In the genomic region with DNA sequence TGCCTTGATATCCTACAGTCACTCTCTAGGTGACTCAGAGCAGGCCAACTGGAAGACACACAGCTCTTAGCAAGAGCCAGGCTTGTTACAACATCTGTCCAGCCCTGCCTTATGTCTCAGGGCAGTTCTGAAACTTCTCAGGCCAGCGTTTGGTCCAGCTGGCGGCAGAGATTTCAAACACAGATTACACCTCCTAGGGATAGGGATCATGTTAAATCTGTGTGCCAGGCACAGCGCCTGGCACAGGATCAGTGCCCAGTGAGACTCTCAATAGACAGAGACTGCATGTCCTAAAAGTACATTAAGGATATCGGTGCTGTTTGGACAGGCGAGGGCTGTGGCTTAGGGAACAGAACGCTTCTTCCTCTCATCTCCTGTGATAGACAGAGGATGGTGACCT, we compare ENCODE assay signal across 12 mouse cellular contexts.
"Had no signal": no experiment of that assay in that cellular context is flagged by ENCODE, and none has a peak within 500 bp of the region (broad histone marks: within the 10 kb centered on the region; RNA-seq: fewer than 3 reads in every experiment).

No protein-coding gene starts in this region.

- DNase-seq: lung, adult 18-20 months; lung, embryonic 14.5 days; lung, postnatal 10 days; lung, postnatal 4 days; midbrain, embryonic 14.5 days; right cerebral cortex, adult 18-20 months; right cerebral cortex, postnatal 25 days; right cerebral cortex, postnatal 4 days; spleen, adult 18-20 months; thymus, adult 18-20 months; thymus, postnatal 14 days; thymus, postnatal 36 days had no signal
